Mouse (Mus musculus): ENCODE data around the gene Fibcd1. TPM values are rescaled to one million over a fixed set of nuclear protein-coding genes. Genes with fewer than 3 reads are reported as not detected.

Fibcd1 gene
- total RNA-seq, 2 experiments from 2014 or later = 0.07 TPM; not detected in 1

DNA sequence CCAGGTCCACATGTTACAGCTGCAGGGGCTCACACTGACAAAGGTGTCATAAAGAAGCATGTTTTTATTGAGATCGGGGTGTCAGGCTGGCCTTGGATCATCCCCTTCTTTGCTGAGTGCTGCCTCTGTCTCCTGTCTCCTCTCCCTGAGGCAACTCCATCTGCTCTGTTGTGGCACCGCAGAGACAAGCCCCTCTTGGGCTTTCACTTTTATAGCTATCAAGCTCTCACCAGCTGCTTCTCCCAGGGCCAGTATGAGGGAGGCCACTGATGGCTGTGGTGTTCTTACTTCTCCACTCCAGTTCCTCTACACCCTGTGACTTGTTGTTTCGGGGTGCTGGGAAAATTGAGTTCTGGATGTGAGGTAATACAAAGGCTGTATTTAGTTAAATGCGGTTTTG lies 76.7 kb downstream of the Fibcd1 start:
- DNase-seq = no peak

DNA sequence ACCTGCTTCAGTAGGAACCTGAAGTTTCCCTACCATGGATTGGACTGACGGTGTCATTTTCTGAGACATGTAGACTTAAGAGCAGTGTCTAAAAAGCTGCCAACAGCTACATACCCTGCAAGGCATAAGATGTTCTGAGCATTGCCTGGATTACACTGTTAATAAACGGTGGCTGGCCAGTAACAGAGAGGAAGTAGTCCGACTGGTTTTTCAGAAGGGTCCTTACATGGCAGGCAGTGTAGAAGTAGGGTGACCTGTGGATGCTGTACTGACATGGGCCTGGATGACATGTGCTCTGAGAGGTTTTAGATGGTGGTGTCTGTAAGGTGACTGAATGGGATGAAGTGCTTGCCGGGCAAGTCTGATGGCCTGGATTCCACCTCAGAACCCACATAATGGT lies 78.0 kb downstream of the Fibcd1 start:
- no peak for DNase-seq

DNA sequence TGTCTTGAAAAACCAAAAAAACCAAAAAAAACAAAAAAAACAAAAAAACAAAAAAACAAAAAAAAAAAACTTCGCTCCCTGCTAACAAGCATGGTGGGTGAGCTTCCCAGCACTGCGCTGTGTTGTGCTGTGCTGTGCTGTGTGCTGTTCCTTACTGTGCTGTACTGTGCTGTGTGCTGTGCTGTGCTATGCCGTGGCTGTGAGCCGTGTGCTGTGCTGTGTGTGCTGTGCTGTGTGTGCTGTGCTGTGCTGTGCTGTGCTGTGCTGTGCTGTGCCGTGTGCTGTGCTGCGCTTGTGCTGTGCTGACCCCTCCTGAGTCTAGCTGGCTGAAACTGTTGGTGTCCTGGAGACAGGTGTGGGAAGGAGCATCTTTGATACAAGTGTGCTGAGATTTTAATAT lies 78.7 kb downstream of the Fibcd1 start:
- DNase-seq = no peak

Other genes starting within 250 kb of the Fibcd1 start
- not detected for gene Prdm12, start 206.0 kb downstream of the Fibcd1 start, total RNA-seq (2021)
- gene Exosc2, start 175.3 kb downstream of the Fibcd1 start, total RNA-seq (2021) = 10 to 100 TPM; 24.7 to 29.5 TPM
- gene Abl1, start 157.6 kb downstream of the Fibcd1 start, total RNA-seq (2021) = 10 to 100 TPM; 61.8 to 69.2 TPM
- gene Qrfp, start 35.4 kb downstream of the Fibcd1 start, total RNA-seq (2021) = not detected
- gene Lamc3, start 41.3 kb upstream of the Fibcd1 start, total RNA-seq (2021) = 10 to 100 TPM; 13.7 to 20.1 TPM
- 10 to 100 TPM; 14.5 to 23.7 TPM for gene Aif1l, start 104.1 kb upstream of the Fibcd1 start, total RNA-seq (2021)
- gene Nup214, start 128.4 kb upstream of the Fibcd1 start, total RNA-seq (2021) = 10 to 100 TPM; 63.1 to 65.4 TPM
- 1 to 10 TPM in 1 of 2 experiments, under 1 TPM in 1; 0.89 to 4.2 TPM for gene Fam78a, start 238.9 kb upstream of the Fibcd1 start, total RNA-seq (2021)
- gene Plpp7, start 249.5 kb upstream of the Fibcd1 start, total RNA-seq (2021) = 1 to 10 TPM; 3.5 to 5.3 TPM

All from adrenal gland, postnatal 36 days (tissue).